Mouse (Mus musculus): ENCODE results near the gene Rasgrf2.

Gene Rasgrf2

DNA sequence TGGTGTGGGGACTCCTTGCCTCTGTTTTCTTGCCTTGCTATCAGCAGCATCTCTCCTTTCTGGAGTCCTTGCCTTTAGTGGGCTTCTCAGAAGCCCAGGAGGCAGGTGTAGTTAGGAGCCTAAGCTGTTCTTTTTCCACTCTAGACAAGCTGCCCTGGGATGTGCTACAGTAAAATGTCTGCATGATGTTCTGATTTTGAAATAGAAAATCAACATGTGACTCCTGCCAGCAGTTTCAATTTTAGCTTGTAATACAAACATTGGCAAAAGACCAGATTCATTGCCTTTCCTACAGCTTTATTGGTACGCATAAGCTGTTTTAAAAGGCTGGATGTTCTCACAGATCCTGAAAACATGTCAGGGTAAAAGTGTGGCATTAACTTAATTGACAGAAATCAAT lies 176.3 kb downstream of the Rasgrf2 start:
- DNase-seq (ENCODE audit: low spot score in 2 of 2) = no peak

DNA sequence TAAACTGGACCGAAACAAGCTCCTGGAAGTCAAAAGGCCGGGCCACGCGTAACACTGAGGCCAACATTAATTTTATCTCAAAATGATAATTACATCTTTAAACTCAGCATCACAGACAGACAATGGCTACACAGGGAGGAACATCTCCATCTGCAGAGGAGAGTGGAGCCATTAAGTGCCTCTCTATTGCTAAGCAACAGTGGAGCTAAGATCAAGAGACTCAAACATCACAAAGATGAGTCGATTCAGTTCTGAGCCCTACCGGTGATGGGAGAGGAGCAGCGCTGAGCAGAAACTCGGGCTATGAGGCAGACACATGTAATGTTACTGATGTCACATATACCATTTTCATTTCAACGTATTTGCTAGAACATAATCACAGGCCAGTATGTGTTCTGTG lies 191.3 kb downstream of the Rasgrf2 start:
- DNase-seq (ENCODE audit: low spot score in 2 of 2) = no peak

DNA sequence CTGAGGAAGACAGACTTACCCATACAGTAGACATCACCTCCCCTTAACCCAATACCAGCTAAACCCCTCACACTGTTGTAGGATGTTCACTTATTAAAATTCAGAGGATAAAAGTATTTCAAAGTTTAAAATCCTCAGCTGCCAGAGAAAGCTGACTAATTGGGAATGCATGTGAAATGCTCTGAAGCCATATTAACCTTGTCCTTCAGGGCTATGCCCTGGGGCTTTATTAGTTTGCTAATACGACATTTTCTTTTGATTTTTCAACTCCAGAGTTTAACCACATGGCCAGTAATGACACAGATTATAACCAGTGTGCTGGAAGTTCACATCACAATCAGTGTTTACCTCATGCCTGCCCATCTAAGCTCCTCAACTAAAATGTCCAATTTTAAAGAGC lies 192.6 kb downstream of the Rasgrf2 start:
- no peak for DNase-seq (ENCODE audit: low spot score in 2 of 2)

DNA sequence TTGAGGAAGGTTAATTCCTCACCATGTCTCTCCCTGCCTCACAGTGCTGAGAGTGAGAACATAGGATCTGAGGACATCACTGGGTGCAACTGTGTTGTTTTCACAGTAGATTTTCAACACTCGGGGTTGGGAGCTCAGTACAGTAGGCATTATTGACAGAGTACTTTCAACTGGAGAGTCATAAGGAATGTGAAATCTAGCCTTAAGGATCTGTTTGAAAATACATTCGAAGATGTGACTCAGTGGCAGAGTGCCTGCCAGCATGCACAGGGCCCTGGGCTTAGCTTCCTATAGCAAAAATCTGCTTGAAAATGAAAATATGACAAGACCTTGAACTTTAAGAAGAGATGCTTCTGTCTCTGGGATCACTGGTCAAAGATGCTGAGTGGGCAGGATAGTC lies 194.2 kb downstream of the Rasgrf2 start:
- no peak for DNase-seq (ENCODE audit: low spot score in 2 of 2)

DNA sequence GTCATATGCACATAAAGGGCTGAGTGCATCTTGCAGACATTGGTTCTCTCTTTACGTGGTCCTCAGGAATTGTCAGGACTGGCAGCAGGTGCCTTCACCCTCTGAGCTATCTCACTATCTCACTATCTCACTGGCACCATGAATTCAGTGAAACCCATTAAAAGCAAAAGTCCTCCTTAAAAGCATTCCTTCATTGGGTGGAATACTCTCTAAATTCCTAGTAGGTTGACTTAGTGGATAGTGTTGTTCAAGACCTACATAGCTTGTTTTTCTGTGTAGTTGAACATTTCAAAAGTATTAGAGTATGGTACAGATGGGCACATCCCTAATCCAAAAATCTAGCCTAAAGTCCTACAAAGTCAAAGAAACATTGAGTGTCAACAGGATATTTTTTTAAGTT lies 199.3 kb downstream of the Rasgrf2 start:
- no peak for DNase-seq (ENCODE audit: low spot score in 2 of 2)

DNA sequence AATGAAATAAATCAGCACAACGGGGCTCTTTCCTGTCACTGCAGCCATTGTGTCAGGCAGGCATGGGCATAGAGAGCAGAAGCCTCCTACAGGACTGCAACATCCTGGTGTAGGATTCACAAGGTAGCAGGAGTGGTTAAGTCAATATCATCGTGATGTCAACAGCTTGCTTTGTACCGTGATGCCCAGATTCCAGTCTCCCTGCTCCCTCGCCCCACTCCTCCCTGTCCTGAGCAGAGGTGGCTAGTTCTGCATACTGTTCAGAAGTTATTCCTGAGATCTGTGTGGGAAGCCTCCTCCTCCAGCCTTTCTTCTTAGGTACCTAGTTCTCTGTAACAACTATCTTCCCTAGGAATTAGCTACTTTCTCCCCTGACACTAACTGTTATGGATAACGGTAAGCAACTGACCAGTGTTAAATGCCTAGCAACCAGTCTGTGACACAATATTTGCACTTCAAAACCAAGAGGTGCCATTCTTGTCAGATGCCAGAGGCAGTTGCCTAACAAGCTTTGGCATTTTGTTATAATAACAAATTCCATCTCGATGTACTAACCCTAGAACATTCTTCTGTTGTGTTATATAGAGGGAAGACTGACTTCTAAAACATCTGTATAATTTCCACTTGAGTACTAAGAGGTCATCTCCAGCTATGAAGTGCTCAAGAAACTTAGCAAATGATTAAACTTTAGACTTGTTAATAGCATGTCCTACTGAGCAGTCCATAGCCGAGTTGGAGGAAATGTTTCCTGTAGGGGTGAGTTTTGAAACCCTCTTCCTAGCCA lies 201.3 kb downstream of the Rasgrf2 start:
- DNase-seq (ENCODE audit: low spot score in 2 of 2) = no peak

DNA sequence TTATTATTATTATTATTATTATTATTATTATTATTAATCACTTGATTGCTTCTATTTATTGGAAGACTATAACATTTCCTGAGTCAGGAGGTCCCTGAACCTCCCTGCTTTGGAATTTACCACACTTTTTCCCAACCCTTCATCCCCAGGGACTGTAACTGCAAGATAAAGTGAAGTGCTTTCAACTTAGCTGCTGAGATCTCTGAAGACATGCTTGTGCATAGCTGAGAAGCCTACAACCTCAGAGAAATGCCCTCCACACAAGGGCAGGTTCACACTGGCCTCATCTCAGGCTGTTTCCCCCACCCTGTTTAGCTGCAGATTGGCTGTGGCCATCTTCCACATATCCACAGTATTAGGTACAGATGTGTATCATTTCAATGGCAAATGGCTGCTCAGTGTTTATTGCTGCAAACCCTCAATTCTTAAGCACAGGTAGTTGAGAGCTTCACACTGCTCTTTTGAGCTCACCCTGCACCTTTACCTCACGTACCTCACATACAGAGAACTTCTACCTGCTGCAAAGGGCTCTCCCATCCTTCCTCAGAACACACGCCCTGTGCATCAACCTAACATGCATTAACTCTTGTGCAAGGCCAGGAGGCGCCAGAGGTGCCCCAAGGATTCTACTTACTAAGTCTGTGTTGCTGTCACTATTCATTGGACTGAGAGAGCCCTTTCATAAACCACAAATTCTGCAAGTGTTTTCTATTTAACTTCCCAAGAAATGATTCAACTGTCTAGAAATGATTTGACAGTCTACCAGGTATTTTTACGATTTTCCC lies 202.7 kb downstream of the Rasgrf2 start:
- no peak for DNase-seq (ENCODE audit: low spot score in 2 of 2)

DNA sequence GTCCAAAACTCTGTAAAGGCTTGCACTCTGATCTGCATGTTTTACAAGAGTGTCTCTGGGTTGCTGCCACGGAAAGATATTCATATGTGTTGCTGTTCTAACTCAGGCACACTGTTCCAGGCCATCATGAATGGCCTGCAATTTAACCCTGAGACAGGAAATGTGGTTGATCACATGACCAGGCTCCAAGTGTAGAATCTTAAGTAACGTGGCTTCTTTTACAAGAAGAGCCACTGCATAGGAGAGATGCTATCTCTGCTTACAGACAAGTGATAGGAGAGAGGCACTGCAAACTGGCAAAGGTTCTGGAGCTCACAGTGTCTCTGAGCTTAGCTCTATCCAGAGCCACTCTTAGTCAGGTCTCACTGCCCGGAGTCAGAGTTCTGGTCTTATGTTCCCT lies 210.4 kb downstream of the Rasgrf2 start:
- no peak for DNase-seq (ENCODE audit: low spot score in 2 of 2)

DNA sequence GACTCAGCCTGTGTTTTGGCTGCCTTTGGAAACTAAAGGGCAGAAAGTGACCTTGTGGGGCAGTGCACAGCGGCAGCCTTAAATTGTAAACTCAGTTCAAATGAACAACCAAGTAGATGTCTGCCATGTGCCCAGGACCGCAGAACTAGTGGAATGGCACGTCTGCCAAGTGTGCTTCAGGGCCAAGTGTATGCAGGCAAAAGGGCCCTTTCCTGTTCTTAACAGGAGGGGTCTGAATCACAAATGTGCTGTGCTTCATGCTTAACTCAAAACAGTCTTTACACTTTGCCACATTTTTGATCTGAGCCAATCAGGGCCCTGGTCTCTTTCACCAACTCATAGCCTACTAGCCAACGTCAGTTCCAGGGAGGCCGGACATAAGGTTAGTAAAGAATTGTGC lies 212.7 kb downstream of the Rasgrf2 start:
- no peak for DNase-seq (ENCODE audit: low spot score in 2 of 2)

DNA sequence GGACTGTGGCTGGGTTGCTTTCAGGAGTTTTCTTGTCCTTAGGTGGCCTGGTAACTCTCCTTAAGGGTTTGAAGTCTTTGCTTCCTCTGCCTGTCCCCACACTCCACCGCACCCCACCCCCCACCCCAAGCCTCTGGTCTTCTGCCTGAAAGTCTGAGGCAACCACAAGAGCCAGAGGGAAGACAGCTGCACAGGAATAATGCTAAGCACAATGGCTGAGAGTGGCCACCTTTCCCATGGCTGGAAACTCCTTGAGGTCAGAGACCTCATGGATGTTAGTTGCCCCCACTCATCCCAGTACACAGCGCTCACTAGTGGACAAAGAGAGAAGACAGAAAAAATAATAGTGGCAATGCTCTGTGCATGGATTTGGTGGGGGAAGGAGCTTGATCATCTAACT lies 213.6 kb downstream of the Rasgrf2 start:
- DNase-seq (ENCODE audit: low spot score in 2 of 2) = no peak

DNA sequence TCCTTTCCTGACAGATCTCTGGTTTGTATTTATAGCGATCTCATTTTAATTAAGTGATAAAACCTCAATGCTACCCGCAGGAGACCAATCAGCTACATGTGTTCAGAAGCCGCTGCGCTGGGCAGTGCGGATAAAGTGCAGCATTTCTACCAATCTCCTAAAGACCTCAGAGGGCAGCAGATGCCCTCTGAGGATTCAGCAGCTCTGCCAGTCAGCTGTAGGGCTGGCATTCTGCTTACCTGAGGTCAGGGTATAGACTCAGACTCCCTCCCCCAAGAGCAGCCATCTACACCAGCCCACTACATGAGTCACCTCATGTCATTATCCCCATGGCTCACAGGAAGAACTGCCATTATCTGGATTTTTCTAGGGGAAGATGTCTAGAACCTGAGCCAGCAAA lies 215.1 kb downstream of the Rasgrf2 start:
- DNase-seq (ENCODE audit: low spot score in 2 of 2) = no peak

DNA sequence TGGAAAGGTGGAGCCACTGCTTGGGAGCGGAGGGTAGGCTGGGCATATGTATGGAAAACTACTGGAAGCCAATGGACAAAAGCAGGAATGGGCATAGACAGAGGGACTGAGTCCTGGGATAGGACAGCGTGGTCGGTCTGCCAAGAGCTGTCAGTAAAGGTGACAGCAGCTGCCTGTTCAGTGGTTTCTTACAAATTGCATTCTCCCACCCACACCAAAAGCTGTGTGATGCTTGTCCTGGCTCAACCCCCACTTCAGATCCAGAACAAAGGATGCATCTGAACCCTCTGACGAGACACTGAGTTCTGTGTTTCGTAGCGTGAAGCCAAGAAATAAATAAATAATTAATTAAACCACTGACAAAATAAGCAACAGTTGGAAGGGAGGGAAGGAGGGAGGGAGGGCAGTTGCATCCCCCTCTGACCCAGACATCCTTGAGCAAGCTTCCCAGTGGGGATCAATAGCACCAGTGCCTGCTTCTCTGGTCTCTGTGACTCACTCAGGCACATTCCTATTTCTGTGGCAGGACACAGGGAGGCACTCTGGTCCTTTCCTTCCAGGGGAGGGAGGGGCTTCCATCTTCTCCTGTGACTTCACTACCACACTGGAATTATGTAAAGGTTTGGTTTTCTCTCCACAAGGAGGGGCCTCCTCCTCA lies 215.7 kb downstream of the Rasgrf2 start:
- DNase-seq (ENCODE audit: low spot score in 2 of 2) = no peak

DNA sequence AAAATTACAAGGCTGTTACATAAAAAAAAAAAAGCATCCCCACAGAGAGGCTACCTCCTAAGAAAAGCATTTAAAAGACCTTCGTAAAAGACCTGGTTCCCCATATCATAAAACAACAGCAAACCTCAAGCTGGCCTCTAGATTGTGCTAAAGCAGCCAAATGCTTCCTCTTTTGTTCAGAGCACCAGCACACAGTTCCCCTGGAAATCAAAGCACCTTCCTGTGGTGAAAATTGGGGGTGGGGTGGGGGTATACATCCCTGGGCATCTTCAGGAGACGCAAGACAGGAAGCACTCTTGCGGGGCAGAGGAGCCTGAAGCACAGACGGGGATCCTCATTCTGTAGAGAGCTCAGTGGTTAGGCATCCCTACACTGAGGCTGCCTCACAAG lies 216.3 kb downstream of the Rasgrf2 start:
- no peak for DNase-seq (ENCODE audit: low spot score in 2 of 2)

DNA sequence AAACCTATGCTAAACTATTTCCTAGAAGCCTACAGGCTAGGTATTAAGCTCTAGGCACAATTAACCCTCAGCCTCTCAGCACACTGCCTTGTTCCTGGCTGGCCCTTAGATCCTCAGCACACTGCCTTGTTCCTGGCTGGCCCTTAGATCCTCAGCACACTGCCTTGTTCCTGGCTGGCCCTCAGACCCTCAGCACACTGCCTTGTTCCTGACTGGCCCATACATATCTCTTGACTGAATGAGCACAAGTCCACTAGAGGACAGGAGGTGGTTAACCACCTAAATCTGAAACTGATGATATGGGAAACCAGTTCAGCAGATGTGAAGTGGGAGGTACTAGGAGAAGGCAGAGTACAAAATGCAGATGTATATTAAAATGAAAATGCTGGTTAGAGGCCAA lies 219.8 kb downstream of the Rasgrf2 start:
- DNase-seq (ENCODE audit: low spot score in 2 of 2) = no peak

DNA sequence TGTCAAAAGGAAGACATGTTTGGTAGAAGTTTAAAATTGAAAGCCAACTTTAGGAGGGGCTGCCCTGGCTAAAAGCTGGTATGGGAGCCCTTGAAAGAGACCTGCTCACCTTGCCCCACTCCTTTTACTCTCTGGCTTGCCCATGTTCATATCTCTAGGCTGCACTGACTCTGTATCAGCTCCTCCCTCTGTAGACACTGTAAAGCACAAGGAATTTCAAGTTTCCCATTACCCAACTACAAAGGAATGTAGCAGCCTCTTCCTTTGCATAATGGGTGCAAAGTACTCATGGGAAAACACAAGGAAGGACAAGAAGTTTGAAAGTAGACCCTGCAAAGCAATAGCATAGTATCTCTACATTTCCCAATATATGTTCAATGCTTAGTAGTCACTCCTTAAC lies 220.2 kb downstream of the Rasgrf2 start:
- DNase-seq (ENCODE audit: low spot score in 2 of 2) = no peak

DNA sequence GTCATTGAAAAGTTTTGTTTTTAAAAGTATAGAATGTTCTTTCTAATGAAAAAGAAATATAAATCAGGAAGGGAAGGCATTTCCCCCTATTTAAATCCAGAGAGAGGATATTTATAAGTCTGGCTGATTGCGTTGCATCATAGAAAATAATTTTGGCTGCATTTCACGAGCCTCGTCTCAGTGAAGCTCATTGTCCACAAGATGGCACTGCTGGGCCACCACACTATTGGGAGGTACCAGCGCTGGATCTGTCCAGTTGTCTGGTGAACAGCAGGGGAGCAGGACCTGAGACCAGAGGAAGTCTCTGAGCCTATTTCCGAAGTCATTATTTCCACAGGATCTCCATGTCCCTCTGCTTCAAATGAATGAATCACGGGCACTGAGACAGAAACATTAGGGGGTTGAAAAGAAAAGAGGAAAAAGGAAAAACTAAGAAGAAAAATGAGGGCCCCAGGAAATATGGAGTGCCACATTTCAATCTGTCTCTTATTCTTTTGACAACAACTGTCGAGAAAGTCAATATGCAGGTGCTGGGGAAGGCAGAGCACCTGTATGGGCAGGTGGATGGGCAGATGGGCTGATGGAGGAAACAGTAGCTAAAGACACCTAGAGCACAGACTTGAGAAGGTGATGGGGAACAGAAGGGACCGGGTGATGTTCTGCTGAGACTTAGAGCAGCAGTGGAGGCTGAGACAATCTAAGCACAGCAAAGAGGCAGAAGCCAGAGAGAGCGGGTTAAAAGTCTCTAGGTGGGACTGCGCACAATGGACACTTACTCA lies 223.1 kb downstream of the Rasgrf2 start:
- DNase-seq (ENCODE audit: low spot score in 2 of 2) = peak; percentile 11 to 59

DNA sequence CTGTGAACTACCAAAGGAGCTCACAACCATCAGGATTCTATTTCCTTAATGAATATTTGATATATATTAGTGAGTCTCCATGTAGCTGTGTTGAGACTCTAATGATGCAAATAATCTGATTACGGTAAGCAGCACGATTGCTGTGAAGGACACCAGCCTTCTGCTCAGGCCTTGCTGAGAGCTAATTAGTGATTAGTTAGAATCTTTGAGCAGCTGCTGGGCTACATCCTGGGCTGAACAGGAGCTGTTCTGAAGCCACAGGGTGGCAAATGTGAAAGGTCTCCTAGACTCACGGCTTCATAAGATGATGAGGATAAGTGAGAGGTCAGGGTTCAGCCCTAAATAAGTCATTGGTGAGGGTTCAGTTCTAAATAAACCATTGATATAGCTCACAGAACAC lies 225.1 kb downstream of the Rasgrf2 start:
- no peak for DNase-seq (ENCODE audit: low spot score in 2 of 2)

DNA sequence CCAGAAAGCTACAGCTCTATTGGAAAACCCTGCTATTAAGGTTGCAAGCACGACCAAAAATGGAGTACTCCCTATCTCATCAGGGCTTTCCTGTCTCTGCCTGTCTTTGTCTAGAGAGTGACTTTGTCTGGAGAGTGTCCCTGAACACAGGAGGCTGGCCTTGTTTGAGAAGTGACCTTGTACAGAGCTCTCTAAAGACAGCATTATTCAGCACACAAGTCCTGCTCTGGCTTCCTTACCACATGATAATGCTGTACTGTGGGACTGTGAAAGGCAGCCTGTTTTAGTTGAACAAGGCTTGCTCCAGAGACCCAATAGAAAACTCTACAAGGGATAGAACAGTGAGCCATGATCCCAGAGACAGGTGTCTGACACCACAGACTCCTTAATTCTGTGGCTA lies 235.0 kb downstream of the Rasgrf2 start:
- no peak for DNase-seq (ENCODE audit: low spot score in 2 of 2)

DNA sequence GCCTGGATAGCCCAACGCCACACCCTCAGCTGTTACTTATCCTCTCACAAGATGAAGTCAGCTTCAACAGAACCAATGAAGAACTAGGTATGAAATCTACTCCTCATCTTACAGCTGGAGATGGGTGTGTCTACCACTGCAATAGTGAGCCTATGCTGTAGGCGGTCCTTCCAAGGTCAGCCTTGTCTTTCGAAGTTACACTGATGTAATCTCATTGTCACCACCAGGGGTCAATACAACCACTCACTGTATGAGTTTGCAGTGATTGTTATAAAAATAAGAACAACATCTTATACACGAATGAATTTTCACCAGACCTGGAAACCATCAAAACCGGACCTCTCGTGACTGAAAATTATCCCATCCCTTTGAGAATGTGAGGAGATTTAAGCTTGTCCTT lies 238.3 kb downstream of the Rasgrf2 start:
- peak in 1 of 2 experiments; percentile 13 for DNase-seq (ENCODE audit: low spot score in 2 of 2)

DNA sequence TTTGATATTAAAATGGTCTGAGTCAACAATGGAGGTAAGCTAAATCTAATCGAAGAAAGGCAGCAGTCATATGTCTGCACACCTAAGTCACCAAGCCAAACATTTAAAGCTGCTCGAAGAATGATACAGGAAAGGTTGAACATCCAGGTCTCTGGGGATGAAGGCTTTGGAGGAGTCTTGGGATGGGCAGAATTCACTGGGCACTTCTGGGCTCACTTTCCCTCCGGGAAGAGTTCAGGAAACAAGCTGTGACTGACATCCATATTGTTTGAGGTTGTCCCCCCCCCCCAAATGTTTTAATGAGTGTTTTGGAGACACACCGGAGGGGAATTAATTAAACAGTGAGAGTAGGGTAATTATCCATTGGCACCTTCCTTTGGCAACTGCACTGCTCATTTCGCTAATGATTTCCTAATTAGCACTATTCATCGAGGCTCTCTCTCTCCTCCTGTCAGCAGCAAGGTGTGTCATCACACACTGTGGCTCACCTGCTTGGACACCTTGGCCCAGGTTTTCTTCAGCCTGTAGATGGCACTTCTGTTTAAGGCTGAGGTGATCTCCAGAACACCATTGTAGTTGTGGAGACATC lies 241.3 kb downstream of the Rasgrf2 start:
- no peak for DNase-seq (ENCODE audit: low spot score in 2 of 2)

DNA sequence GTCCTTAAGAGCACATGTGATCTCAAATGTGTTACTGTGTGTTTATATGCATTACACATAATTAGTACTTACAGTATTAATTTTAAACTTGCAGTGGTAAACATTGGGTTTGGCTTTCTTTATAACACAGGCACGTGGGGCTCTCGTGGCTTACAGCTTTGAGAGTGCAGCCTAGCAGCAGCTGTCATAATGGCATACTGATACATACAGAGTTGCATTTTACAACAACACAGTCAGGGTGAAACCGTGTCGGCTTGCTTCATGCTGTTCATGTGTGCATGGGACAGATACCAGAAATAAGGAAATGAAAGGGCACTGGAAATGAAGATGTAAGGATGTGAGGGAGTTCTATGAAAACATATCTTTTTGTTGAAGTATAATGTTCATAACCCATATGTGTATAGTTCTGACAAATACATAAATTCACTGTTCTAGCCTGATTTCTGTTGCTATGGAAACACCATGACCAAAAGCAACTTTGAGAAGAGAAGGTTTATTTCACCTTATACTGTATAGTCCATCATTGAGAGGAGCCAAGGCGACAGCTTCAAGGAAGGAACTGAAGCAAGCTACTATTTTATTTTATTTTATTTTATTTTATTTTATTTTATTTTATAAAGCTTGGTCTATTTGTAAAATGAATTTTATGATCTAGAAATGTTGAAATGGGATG lies 246.6 kb downstream of the Rasgrf2 start:
- DNase-seq (ENCODE audit: low spot score in 2 of 2) = no peak
